Mouse (Mus musculus) embryonic facial prominence, embryonic 11.5 days (tissue): Measurements from ENCODE around the gene Cradd. TPM values are rescaled to one million over a fixed set of nuclear protein-coding genes. Genes with fewer than 3 reads are reported as not detected.

Experiments used
- ATAC-seq: fragments of 200-750 bp; cut with Nextera tagmentation; replicated peaks from 2 replicates; pipeline ENCODE4 v1.8.0; 2017; ENCODE audit warnings: low read depth; ENCODE audit not compliant: insufficient number of reproducible peaks, low FRiP score, low TSS enrichment
- DNase-seq: peaks from one replicate; pipeline ENCODE4 v3.0.0-alpha.2; 2015; ENCODE audit warnings: low spot score
- H3K27ac ChIP-seq: fragments of 300-500 bp; sonication (generic); replicated peaks from 2 replicates; pipeline ENCODE4 v1.5.1; 2014; ENCODE audit warnings: mild to moderate bottlenecking, low read depth, low read length, control low read depth
- H3K27me3 ChIP-seq: fragments of 300-500 bp; sonication (generic); 2 replicates; pipeline ENCODE4 v1.6.1; 2014; ENCODE audit warnings: mild to moderate bottlenecking, low read length, moderate library complexity, mixed read lengths; ENCODE audit not compliant: control insufficient read depth, insufficient read depth
- H3K36me3 ChIP-seq: fragments of 300-500 bp; sonication (generic); replicated peaks from 2 replicates; pipeline ENCODE4 v1.6.1; 2014; ENCODE audit warnings: low read depth, mild to moderate bottlenecking, low read length, moderate library complexity, mixed read lengths; ENCODE audit not compliant: control insufficient read depth, insufficient read depth
- H3K4me1 ChIP-seq: fragments of 300-500 bp; sonication (generic); 2 replicates; pipeline ENCODE4 v1.6.1; 2014; ENCODE audit warnings: low read length, mixed read lengths; ENCODE audit not compliant: control insufficient read depth, insufficient read depth
- H3K4me2 ChIP-seq: fragments of 300-500 bp; sonication (generic); 2 replicates; pipeline ENCODE4 v1.6.1; 2014; ENCODE audit warnings: low read depth, mild to moderate bottlenecking, control low read depth, low read length, moderate library complexity
- H3K4me3 ChIP-seq: fragments of 300-500 bp; sonication (generic); 2 replicates; pipeline ENCODE4 v1.5.1; 2014; ENCODE audit warnings: low read depth, low read length, control low read depth
- H3K9ac ChIP-seq: fragments of 300-500 bp; sonication (generic); replicated peaks from 2 replicates; pipeline ENCODE4 v1.6.1; 2014; ENCODE audit warnings: mild to moderate bottlenecking, control low read depth, low read length
- H3K9me3 ChIP-seq: fragments of 300-500 bp; sonication (generic); replicated peaks from 2 replicates; pipeline ENCODE4 v1.6.1; 2016; ENCODE audit warnings: mild to moderate bottlenecking, low read length, inconsistent platforms, mixed read lengths; ENCODE audit not compliant: control insufficient read depth
- WGBS: fragments of 180-500 bp; shearing (Covaris S2); extraction: QIAGEN DNeasy Blood & Tissue Kit; methylation state at CpG from one replicate; pipeline ENCODE4 v1.1.7; 2014; 5-methylcytosine and 5-hydroxymethylcytosine counted together
- polyA plus RNA-seq: library from polyadenylated mRNA; unstranded; fragments of >200 nt; fragmentation: Nextera tagmentation; extraction: Ambion mirVana; gene quantifications from 2 replicates; pipeline ENCODE4 v1.2.1, GENCODE M21; 2014

Cradd gene
- polyA plus RNA-seq, 1 experiment from 2014 or later: 15.3 TPM

DNA sequence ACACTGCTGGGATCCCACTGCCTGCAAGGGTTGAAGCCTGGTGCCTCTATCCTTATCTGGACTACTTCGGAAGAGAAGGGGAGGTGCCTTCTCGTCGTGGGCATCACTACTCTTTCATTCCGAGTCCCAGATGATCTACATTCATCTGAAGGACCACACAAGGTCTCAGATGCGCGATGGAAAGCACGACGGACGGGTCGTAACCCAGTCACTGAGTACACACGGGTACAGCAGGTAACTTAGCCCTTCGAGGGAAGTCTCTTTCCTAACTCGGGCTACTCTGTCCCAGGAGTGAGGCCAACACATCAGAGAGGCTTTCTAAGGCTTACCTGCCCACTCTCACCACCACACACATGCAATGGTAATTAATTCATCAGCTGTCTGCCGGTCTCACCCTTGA lies 6.8 kb downstream of the Cradd start:
- Histone ChIP-seq H3K27ac (no peak overlapping the region), H3K27me3 (no peaks in the 10 kb centered on the region), H3K4me3 (no peak overlapping the region), H3K4me2 (no peak overlapping the region), H3K36me3 (no peaks in the 10 kb centered on the region), H3K9me3 (no peaks in the 10 kb centered on the region), H3K4me1 (no peaks in the 10 kb centered on the region), H3K9ac (no peak overlapping the region)
- WGBS: 86% methylated on average over 14 of the region's 14 CpGs
- no peak for ATAC-seq
- no peak for DNase-seq

- ATAC-seq (no peak), DNase-seq (no peak)
- no peaks in the 10 kb centered on the region for H3K27me3 ChIP-seq
- no peak overlapping the region for H3K4me2 ChIP-seq
- H3K4me3 ChIP-seq: no peak overlapping the region
- H3K27ac ChIP-seq: no peak overlapping the region
- H3K4me1 ChIP-seq: no peaks in the 10 kb centered on the region
- 86% methylated on average over 9 of the region's 9 CpGs for WGBS
- no peaks in the 10 kb centered on the region for H3K36me3 ChIP-seq
- H3K9me3 ChIP-seq: no peaks in the 10 kb centered on the region
- H3K9ac ChIP-seq: no peak overlapping the region
Observed at GRCm38 (mm10) chr10:95316675-95317074, 7.3 kb downstream of the Cradd start.

- WGBS: 75% methylated on average over 19 of the region's 19 CpGs
- Histone ChIP-seq H3K9me3 (no peaks in the 10 kb centered on the region), H3K27ac (no peak overlapping the region), H3K4me1 (no peaks in the 10 kb centered on the region), H3K36me3 (no peaks in the 10 kb centered on the region), H3K9ac (no peak overlapping the region), H3K4me3 (no peak overlapping the region), H3K27me3 (no peaks in the 10 kb centered on the region), H3K4me2 (no peak overlapping the region)
- DNase-seq (no peak), ATAC-seq (no peak)
Observed at GRCm38 (mm10) chr10:95315801-95316474, 8.0 kb downstream of the Cradd start.

- Histone ChIP-seq H3K4me2 (no peak overlapping the region), H3K27me3 (no peaks in the 10 kb centered on the region), H3K9ac (no peak overlapping the region), H3K27ac (no peak overlapping the region), H3K4me3 (no peak overlapping the region), H3K36me3 (no peaks in the 10 kb centered on the region), H3K4me1 (no peaks in the 10 kb centered on the region), H3K9me3 (no peaks in the 10 kb centered on the region)
- no peak for DNase-seq
- WGBS: 89% methylated on average over 11 of the region's 11 CpGs
- no peak for ATAC-seq
Observed at GRCm38 (mm10) chr10:95315321-95315720, 8.6 kb downstream of the Cradd start.

DNA sequence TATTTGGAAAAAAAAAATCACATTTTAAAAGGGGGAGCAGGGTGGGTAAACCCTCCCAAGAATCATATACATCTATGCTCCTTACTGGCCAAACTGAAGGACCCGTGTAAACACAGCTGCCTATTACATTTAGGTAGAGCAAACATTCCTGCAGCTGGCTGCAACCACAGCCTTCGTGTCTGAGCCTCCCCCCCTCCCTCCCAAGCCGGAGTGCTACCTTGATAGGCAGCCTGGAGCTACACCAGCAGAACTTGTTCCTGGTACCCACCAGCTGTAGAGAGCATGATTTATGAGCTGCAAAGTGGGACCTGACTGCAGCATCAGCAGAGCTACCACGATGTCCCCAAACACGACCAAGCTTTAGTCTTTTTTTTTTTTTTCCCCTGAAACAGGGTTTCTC lies 9.9 kb downstream of the Cradd start:
- no peak overlapping the region for H3K4me3 ChIP-seq
- no peak overlapping the region for H3K9ac ChIP-seq
- DNase-seq (no peak), ATAC-seq (no peak)
- no peaks in the 10 kb centered on the region for H3K27me3 ChIP-seq
- no peaks in the 10 kb centered on the region for H3K9me3 ChIP-seq
- no peak overlapping the region for H3K27ac ChIP-seq
- H3K4me1 ChIP-seq: peaks cover 3% of the 10 kb centered on the region
- 49% methylated on average over 5 of the region's 5 CpGs for WGBS
- no peaks in the 10 kb centered on the region for H3K36me3 ChIP-seq
- no peak overlapping the region for H3K4me2 ChIP-seq

GRCm38 (mm10) chr10:95313524-95313923 lies 10.4 kb downstream of the Cradd start:
- H3K27ac ChIP-seq: no peak overlapping the region
- H3K27me3 ChIP-seq: no peaks in the 10 kb centered on the region
- H3K9me3 ChIP-seq: no peaks in the 10 kb centered on the region
- ATAC-seq (no peak), DNase-seq (no peak)
- no peak overlapping the region for H3K4me3 ChIP-seq
- no peaks in the 10 kb centered on the region for H3K36me3 ChIP-seq
- 77% methylated on average over 9 of the region's 9 CpGs for WGBS
- H3K9ac ChIP-seq: no peak overlapping the region
- no peak overlapping the region for H3K4me2 ChIP-seq
- peaks cover 3% of the 10 kb centered on the region for H3K4me1 ChIP-seq

DNA sequence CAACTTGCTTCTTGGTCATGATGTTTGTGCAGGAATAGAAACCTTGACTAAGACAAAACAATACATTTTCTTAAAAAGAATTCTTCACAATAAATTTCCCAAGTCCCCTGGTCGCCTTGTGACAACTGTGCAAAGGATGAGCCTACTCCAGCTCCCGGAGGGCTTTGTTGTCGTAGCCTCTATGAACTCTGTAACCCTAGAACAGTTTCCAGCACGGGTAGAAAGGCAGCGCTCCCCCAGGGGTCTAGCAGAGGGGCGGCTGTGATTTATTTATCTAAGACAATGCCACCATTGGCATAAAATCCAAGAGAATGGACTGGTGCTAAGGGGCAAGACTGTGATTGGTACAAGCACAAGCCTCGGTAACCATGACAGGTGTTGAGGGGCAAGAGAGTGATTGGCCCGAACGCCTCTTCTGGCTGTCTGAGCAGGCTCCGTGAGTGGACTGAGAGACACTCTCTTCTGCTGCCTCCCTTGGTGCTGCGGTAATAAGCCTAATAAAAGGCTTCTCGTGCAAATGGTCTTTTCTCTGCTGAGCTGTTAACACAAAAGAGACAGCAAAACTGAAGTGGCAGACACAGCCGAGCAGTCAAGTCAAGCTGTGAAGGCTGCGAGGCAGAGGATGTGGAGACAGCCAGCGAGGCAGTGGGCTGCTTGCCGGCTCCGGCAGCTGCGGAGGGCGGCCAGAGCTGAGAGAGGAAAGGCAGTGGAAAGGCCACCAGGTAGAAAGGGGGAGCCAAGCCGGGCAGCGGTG lies 13.1 kb downstream of the Cradd start:
- peaks cover 3% of the 10 kb centered on the region for H3K4me1 ChIP-seq
- H3K9ac ChIP-seq: no peak overlapping the region
- H3K9me3 ChIP-seq: no peaks in the 10 kb centered on the region
- H3K36me3 ChIP-seq: no peaks in the 10 kb centered on the region
- H3K4me2 ChIP-seq: no peak overlapping the region
- WGBS: 12% methylated on average over 21 of the region's 21 CpGs
- no peak for DNase-seq
- no peaks in the 10 kb centered on the region for H3K27me3 ChIP-seq
- ATAC-seq: peak; percentile 61
- no peak overlapping the region for H3K27ac ChIP-seq
- no peak overlapping the region for H3K4me3 ChIP-seq
